Mouse (Mus musculus): ENCODE data around the gene Nr1h2. TPM values are rescaled to one million over a fixed set of nuclear protein-coding genes. Genes with fewer than 3 reads are reported as not detected.
A peak's percentile ranks its signal among the peaks of the same experiment; 100 is the strongest.

Gene Nr1h2
- total RNA-seq (2014; rRNA removed) (71.2 and 76.4 TPM in 2 replicates), polyA plus RNA-seq (2015; fragmentation: Nextera tagmentation; extraction: Ambion mirVana) (50.5 and 57.6 TPM in 2 replicates)

GRCm38 (mm10) chr7:44553826-44554225 lies at the start of gene Nr1h2:
Nr1h2 (minus strand) TSS chr7:44553951.
- peak; percentile 16; the same call in 1 of the 2 replicates for TF ChIP-seq CTCF (IDR thresholded peaks at IDR 0.05; ENCODE audit: low read depth)
- H3K4me3 ChIP-seq (ENCODE audit: low read length): peak within 1 kb of the TSS; percentile 79
- H3K9me3 ChIP-seq (ENCODE audit: low read length): no peaks in the 10 kb centered on the region
- DNase-seq (ENCODE audit: low spot score) (peak; percentile 98), ATAC-seq (peak; percentile 83)
- peaks cover 19% of the 10 kb centered on the region for H3K36me3 ChIP-seq (ENCODE audit: insufficient read depth, low read length)
- H3K27ac ChIP-seq: peak within 1 kb of the TSS; percentile 87
- no peaks in the 10 kb centered on the region for H3K27me3 ChIP-seq (ENCODE audit: insufficient read depth, low read length)
- under 1% methylated on average over 22 of the region's 22 CpGs for WGBS
- H3K9ac ChIP-seq (replicated peaks; ENCODE audit: low read length): peak within 1 kb of the TSS; percentile 54
- peaks cover 4% of the 10 kb centered on the region; the same call in 1 of the 2 replicates for H3K4me1 ChIP-seq (ENCODE audit: insufficient read depth, low read length)
- peak within 1 kb of the TSS; percentile 80 for H3K4me2 ChIP-seq (ENCODE audit: low read depth, low read length)

- H3K27me3 ChIP-seq (ENCODE audit: insufficient read depth, low read length): peaks cover 4% of the 10 kb centered on the region; the same call in 1 of the 2 replicates
- DNase-seq (ENCODE audit: low spot score): no peak
Observed at GRCm38 (mm10) chr7:44603186-44603855, 49.6 kb upstream of the Nr1h2 start.

GRCm38 (mm10) chr7:44602443-44602842 lies 48.7 kb upstream of the Nr1h2 start:
- no peaks in the 10 kb centered on the region for H3K9me3 ChIP-seq (ENCODE audit: low read length)
- no peak overlapping the region for H3K27ac ChIP-seq
- H3K4me1 ChIP-seq (ENCODE audit: insufficient read depth, low read length): peaks cover 11% of the 10 kb centered on the region
- no peak overlapping the region for H3K9ac ChIP-seq (replicated peaks; ENCODE audit: low read length)
- DNase-seq (ENCODE audit: low spot score) (peak; percentile 49), ATAC-seq (no peak)
- WGBS: 18% methylated on average over 11 of the region's 11 CpGs
- H3K36me3 ChIP-seq (ENCODE audit: insufficient read depth, low read length): no peaks in the 10 kb centered on the region
- no peak for TF ChIP-seq CTCF (IDR thresholded peaks at IDR 0.05; ENCODE audit: low read depth)
- no peak overlapping the region for H3K4me3 ChIP-seq (ENCODE audit: low read length)
- H3K4me2 ChIP-seq (ENCODE audit: low read depth, low read length): 0 out of 2 replicates have a peak overlapping the region, but pooled peaks have one; percentile 5
- peaks cover 4% of the 10 kb centered on the region; the same call in 1 of the 2 replicates for H3K27me3 ChIP-seq (ENCODE audit: insufficient read depth, low read length)

More at GRCm38 (mm10) chr7:44603186-44603855, 49.6 kb upstream of the Nr1h2 start:
- Histone ChIP-seq H3K9me3 (ENCODE audit: low read length) (no peaks in the 10 kb centered on the region), H3K9ac (replicated peaks; ENCODE audit: low read length) (no peak overlapping the region), H3K27ac (no peak overlapping the region), H3K4me1 (ENCODE audit: insufficient read depth, low read length) (peaks cover 11% of the 10 kb centered on the region), H3K4me2 (ENCODE audit: low read depth, low read length) (peak overlapping the region; percentile 52), H3K36me3 (ENCODE audit: insufficient read depth, low read length) (no peaks in the 10 kb centered on the region), H3K4me3 (ENCODE audit: low read length) (no peak overlapping the region)
- no peak for ATAC-seq
- no peak for TF ChIP-seq CTCF (IDR thresholded peaks at IDR 0.05; ENCODE audit: low read depth)
- WGBS: 4% methylated on average over 20 of the region's 20 CpGs

- ATAC-seq (no peak), DNase-seq (ENCODE audit: low spot score) (no peak)
- no peak for TF ChIP-seq CTCF (IDR thresholded peaks at IDR 0.05; ENCODE audit: low read depth)
- WGBS: 21% methylated on average over 19 of the region's 19 CpGs
- H3K27me3 ChIP-seq (ENCODE audit: insufficient read depth, low read length): peaks cover 4% of the 10 kb centered on the region; the same call in 1 of the 2 replicates
- H3K9me3 ChIP-seq (ENCODE audit: low read length): no peaks in the 10 kb centered on the region
- no peaks in the 10 kb centered on the region for H3K36me3 ChIP-seq (ENCODE audit: insufficient read depth, low read length)
- no peak overlapping the region for H3K9ac ChIP-seq (replicated peaks; ENCODE audit: low read length)
- no peak overlapping the region for H3K4me3 ChIP-seq (ENCODE audit: low read length)
- H3K27ac ChIP-seq: no peak overlapping the region
- H3K4me2 ChIP-seq (ENCODE audit: low read depth, low read length): no peak overlapping the region
- H3K4me1 ChIP-seq (ENCODE audit: insufficient read depth, low read length): peaks cover 9% of the 10 kb centered on the region
Observed at GRCm38 (mm10) chr7:44601646-44602045, 47.9 kb upstream of the Nr1h2 start.

- H3K27me3 ChIP-seq (ENCODE audit: insufficient read depth, low read length): no peaks in the 10 kb centered on the region
Observed at GRCm38 (mm10) chr7:44600691-44601262, 47.0 kb upstream of the Nr1h2 start.

GRCm38 (mm10) chr7:44598336-44598735 lies 44.6 kb upstream of the Nr1h2 start:
- no peak for TF ChIP-seq CTCF (IDR thresholded peaks at IDR 0.05; ENCODE audit: low read depth)
- no peak for ATAC-seq
- no peaks in the 10 kb centered on the region for H3K27me3 ChIP-seq (ENCODE audit: insufficient read depth, low read length)
- H3K4me2 ChIP-seq (ENCODE audit: low read depth, low read length): no peak overlapping the region
- H3K9me3 ChIP-seq (ENCODE audit: low read length): no peaks in the 10 kb centered on the region
- H3K9ac ChIP-seq (replicated peaks; ENCODE audit: low read length): no peak overlapping the region
- peaks cover 11% of the 10 kb centered on the region; the same call in 1 of the 2 replicates for H3K4me1 ChIP-seq (ENCODE audit: insufficient read depth, low read length)
- 81% methylated on average over 12 of the region's 12 CpGs for WGBS
- H3K4me3 ChIP-seq (ENCODE audit: low read length): no peak overlapping the region
- no peaks in the 10 kb centered on the region; the same call in 1 of the 2 replicates for H3K36me3 ChIP-seq (ENCODE audit: insufficient read depth, low read length)
- no peak for DNase-seq (ENCODE audit: low spot score)
- H3K27ac ChIP-seq: no peak overlapping the region

More at GRCm38 (mm10) chr7:44600691-44601262, 47.0 kb upstream of the Nr1h2 start:
- H3K9ac ChIP-seq (replicated peaks; ENCODE audit: low read length): no peak overlapping the region
- DNase-seq (ENCODE audit: low spot score) (no peak), ATAC-seq (no peak)
- H3K9me3 ChIP-seq (ENCODE audit: low read length): no peaks in the 10 kb centered on the region
- no peak for TF ChIP-seq CTCF (IDR thresholded peaks at IDR 0.05; ENCODE audit: low read depth)
- no peaks in the 10 kb centered on the region for H3K36me3 ChIP-seq (ENCODE audit: insufficient read depth, low read length)
- no peak overlapping the region for H3K27ac ChIP-seq
- no peak overlapping the region for H3K4me2 ChIP-seq (ENCODE audit: low read depth, low read length)
- WGBS: 87% methylated on average over 8 of the region's 10 CpGs
- H3K4me1 ChIP-seq (ENCODE audit: insufficient read depth, low read length): peaks cover 5% of the 10 kb centered on the region
- H3K4me3 ChIP-seq (ENCODE audit: low read length): no peak overlapping the region

Data from hindbrain, postnatal 0 days (tissue).